Mouse (Mus musculus) splenic B cell, adult 2 months (primary cell): ENCODE data around the gene Neu1.
A peak's percentile ranks its signal among the peaks of the same experiment; 100 is the strongest.

Source experiments
- DNase-seq: peaks from one replicate; pipeline ENCODE4 v3.0.0-alpha.2; 2011; ENCODE audit warnings: low read depth, low spot score
- H3K27me3 ChIP-seq: 2 replicates; pipeline ENCODE4 v1.6.1; 2012; ENCODE audit warnings: mild to moderate bottlenecking, low read length, moderate library complexity, mixed read lengths; ENCODE audit not compliant: control insufficient read depth, poor library complexity, insufficient read depth, severe bottlenecking
- H3K36me3 ChIP-seq: 2 replicates; pipeline ENCODE4 v1.6.1; 2012; ENCODE audit warnings: mild to moderate bottlenecking, low read length, moderate library complexity, mixed read lengths; ENCODE audit not compliant: control insufficient read depth, poor library complexity, insufficient read depth, severe bottlenecking

Neu1 gene

DNA sequence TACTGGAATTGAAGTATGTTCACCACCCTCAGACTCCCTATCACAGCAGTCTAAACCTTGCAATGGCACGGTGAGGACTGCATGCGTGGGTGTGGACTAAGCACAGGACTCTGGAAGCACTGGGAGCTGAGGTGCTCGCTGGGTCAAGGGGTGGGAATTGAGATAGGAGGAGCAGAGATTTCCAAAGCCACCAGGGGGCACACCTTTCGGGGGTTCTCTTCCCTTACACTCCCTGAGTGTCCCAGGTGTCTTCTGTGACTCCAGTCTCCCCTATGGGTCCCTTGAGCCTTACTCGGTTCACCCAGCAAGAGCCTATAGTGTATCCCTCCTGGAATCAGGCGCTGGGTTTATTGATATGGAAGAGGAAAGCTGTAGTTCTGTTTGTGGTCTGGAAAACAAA lies 8.1 kb upstream of the Neu1 start:
- no peaks in the 10 kb centered on the region for H3K27me3 ChIP-seq
- DNase-seq = no peak
- H3K36me3 ChIP-seq = no peaks in the 10 kb centered on the region

DNA sequence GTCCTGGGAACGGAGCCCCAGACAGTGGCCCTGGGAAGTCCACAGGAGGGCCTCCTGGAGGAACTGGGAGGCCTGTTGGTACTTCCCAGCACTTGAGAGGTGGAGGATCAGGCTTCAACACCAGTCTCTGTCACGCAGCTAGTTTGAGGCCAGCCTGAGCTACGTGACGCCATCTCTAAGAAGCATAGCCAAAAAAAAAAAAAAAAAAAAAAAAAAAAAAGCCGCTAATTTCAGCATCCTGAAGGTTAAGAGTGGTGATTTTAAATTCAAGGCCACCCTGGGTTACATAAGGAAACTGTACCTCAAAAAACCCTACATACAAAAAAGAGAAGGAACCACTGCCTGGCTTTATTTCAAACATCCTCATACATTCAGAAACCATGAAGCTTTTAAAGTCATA lies 6.8 kb upstream of the Neu1 start:
- H3K36me3 ChIP-seq = no peaks in the 10 kb centered on the region
- DNase-seq = no peak
- H3K27me3 ChIP-seq = no peaks in the 10 kb centered on the region

DNA sequence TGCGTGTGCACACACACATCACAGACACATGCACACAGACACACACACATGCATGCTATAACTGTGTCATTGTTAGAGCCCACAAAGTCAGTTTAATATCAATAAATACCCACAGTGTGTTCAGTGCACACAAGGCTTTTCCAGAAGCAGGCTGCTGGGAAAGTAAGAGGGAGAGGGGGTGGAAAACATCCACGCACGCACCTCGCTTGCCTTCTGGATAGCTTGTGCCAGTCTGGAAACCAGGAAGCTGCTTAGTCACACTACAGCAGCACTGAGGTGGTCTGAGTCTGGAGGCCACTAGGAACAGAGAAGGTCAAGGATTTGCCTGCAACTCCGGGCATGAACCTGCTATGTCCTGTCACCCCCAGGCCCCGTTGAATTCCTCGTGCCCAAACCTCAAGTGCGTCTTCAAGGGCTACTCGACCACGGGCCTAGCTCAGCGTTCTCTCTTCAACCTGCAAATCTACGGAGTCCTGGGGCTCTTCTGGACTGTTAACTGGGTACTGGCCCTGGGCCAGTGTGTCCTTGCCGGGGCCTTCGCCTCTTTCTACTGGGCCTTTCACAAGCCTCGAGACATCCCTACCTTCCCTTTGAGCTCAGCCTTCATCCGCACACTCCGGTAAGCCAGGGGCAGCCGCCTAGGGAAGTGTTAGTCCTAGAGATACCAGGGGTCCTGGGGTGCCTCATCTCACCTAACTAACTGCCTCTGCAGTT lies 3.6 kb upstream of the Neu1 start:
- DNase-seq = no peak
- H3K27me3 ChIP-seq = no peaks in the 10 kb centered on the region
- H3K36me3 ChIP-seq = no peaks in the 10 kb centered on the region

DNA sequence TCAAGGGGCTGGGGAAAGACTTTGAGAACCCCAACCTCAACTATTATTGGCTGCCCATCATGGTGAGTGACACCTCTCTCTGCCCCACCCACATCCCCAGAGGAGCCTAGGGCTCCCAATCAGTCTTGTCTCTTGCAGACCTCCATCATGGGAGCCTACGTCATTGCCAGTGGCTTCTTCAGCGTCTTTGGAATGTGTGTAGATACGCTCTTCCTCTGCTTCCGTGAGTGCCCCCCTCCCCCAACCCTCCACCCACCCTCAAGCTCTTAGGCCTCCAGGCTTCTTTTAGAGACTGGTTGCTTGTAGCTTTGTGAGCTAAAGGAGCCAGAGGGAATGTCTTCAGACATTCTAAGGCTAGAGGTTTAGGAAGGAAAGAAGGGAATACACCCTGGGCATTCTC lies 2.2 kb upstream of the Neu1 start:
- 0 out of 2 replicates have a peak, but pooled peaks cover 2% of the 10 kb centered on the region for H3K36me3 ChIP-seq
- DNase-seq = no peak
- no peaks in the 10 kb centered on the region for H3K27me3 ChIP-seq

DNA sequence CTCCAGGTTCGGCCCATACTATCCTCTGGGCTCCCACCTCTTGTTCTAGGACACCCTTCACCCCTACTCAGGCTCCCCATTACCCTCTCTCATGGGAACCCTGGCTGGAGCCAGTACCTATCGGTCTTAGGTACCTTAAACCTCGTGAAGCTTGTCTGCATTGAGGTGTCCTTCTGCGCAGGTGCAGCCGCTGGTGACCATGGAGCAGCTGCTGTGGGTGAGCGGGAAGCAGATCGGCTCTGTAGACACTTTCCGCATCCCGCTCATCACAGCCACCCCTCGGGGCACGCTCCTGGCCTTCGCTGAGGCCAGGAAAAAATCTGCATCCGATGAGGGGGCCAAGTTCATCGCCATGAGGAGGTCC lies 664 bp downstream of the Neu1 start:
- peak; percentile 57 for DNase-seq
- Histone ChIP-seq H3K27me3 (no peaks in the 10 kb centered on the region), H3K36me3 (peaks cover 13% of the 10 kb centered on the region)

DNA sequence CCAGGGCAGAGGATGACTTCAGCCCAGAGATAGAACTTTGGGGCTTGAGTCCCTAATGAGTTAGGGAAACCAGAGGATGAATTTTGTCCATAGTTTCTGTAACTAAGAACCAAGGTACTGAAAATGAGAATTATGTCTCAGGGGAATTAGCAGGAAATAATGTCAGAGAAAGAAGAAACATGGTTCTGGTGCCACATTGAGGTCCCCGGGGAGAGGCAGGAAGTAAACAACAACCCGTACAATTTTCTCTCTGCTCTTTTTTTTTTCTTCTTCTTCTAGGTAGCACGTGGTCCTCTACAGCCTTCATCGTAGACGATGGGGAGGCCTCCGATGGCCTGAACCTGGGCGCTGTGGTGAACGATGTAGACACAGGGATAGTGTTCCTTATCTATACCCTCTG lies 1.2 kb downstream of the Neu1 start:
- no peaks in the 10 kb centered on the region for H3K27me3 ChIP-seq
- peaks cover 13% of the 10 kb centered on the region for H3K36me3 ChIP-seq
- peak; percentile 86 for DNase-seq

DNA sequence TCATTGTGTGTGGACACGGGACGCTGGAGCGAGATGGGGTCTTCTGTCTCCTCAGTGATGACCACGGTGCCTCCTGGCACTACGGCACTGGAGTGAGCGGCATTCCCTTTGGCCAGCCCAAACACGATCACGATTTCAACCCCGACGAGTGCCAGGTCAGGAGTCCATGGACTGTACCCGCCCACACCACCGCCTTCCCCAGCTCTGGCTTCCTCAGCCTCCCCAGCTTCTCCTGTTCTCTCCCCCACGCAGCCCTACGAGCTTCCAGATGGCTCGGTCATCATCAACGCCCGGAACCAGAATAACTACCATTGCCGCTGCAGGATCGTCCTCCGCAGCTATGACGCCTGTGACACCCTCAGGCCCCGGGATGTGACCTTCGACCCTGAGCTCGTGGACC lies 3.0 kb downstream of the Neu1 start:
- no peaks in the 10 kb centered on the region for H3K27me3 ChIP-seq
- H3K36me3 ChIP-seq = peaks cover 13% of the 10 kb centered on the region
- DNase-seq = no peak

DNA sequence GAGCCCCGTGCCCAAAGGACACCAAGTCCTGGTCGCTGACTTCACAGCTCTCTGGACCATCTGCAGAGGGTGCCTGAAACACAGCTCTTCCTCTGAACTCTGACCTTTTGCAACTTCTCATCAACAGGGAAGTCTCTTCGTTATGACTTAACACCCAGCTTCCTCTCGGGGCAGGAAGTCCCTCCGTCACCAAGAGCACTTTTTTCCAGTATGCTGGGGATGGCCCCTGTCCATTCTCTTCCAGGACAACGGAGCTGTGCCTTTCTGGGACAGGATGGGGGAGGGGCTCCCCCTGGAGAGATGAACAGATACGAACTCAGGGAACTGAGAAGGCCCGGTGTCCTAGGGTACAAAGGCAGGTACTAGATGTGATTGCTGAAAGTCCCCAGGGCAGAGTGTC lies 3.8 kb downstream of the Neu1 start:
- DNase-seq = no peak

DNA sequence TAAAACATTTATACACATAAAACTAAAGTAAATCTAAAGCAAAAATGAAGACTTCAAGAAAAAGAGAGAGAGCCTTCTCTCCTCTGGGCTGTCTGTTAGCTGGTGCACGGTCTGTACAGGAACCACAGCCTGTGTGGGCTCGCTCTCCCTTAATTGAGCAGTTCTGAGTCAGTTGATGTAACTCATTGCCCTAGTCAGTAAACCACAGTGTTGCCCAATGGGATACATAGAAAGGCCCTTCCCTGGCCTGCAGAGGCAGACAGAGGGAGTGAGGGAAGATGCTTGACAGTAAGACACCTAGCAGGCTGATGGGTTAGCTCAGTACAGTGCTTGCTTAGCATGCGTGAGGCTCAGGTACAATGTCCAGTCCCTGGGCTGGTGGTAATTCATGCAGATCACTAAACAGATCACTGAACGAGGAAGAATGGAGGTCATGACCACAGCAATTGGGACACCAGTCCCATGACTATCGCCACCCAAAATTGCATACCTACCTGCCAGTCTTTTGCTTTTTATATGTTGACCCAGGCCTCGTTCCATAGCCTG lies 7.0 kb downstream of the Neu1 start:
- Histone ChIP-seq H3K36me3 (peaks cover 13% of the 10 kb centered on the region), H3K27me3 (no peaks in the 10 kb centered on the region)
- DNase-seq = no peak

More for the DNA sequence above, 3.8 kb downstream of the Neu1 start:
- Histone ChIP-seq H3K36me3 (peaks cover 13% of the 10 kb centered on the region), H3K27me3 (no peaks in the 10 kb centered on the region)

DNA sequence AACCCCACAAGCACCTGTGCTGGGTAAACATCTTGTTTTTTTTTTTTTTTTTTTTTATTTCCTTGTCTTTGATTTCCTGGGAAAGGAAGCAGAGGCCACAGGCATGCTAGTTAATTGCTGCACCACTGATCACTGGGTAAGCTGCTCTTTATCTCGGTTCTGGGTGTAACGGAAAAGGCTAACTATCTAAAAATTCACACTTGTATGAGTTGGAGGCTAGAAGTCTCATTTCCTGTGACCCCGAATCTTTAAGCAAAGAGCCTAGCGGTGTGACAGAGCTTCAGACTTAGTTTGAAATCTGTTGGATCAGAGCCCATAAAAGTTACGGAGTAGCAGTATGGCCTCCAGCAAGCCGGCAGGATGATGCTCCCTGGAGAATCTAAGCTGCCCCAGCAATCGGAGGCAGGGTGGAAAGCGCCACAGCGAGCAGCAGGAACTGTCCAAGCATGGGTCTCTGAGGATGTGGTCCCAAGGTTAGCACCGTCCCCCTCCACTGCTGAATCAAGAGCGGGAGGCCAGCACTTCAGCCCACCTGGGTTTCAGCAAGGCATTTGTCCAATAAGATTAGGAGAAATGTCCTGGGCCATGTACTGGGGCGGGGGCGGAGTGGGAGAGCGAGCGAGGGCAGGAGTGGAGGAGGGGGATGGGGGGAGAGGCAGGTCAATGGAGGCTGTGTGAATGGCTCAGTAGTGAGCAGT lies 10.4 kb downstream of the Neu1 start:
- H3K27me3 ChIP-seq = no peaks in the 10 kb centered on the region
- no peaks in the 10 kb centered on the region for H3K36me3 ChIP-seq
- DNase-seq = no peak

DNA sequence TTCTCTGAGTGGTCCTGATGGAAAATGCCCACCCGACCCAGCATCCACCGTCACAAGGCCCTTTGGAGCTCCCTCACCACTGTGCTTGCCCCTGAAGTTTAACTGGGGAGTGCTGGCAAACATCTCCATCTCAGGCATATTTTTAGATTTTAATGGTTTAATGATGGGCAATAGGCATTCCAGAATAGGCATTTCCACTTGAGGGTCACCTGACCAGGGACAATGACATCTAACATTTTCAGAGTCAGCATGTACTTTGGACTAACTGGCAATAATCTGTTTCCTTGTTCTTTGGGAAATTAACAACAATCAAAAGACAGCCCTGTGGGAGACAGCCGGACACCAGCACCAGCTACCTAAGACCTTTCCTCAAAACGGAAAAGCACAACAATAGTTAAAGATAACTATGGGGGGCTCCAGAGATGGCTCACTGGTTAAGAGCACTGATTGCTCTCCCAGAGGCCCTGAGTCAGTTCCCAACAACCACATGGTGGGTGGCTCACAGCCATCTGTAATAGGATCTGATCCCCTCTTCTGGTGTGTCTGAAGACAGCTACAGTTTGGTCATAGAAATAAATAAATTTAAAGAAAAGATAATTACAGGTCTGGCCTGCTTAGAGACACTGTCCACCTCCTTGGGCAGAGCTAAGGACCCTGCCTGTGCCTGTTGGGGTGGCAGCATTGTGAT lies 12.2 kb downstream of the Neu1 start:
- DNase-seq = no peak
- Histone ChIP-seq H3K36me3 (no peaks in the 10 kb centered on the region), H3K27me3 (no peaks in the 10 kb centered on the region)

DNA sequence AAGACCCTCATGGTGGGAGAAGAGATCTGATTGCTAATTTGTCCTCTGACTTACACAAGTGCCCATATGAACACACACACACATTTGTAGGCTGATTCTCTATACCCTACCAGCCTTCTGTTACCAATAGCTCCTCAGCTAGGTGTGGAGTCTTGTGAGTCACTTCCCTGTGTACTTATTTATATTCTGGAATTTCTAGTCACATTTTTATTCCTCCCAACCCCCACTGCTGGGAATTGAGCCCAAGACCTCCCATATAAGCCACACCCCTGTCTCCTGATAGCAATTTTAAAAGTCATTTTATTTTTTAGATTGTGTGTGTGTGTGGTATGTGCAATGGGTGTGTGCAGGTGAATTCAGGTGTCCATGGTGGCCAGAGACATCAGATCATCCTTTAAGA lies 13.3 kb downstream of the Neu1 start:
- no peak for DNase-seq
- H3K36me3 ChIP-seq = no peaks in the 10 kb centered on the region
- no peaks in the 10 kb centered on the region for H3K27me3 ChIP-seq

DNA sequence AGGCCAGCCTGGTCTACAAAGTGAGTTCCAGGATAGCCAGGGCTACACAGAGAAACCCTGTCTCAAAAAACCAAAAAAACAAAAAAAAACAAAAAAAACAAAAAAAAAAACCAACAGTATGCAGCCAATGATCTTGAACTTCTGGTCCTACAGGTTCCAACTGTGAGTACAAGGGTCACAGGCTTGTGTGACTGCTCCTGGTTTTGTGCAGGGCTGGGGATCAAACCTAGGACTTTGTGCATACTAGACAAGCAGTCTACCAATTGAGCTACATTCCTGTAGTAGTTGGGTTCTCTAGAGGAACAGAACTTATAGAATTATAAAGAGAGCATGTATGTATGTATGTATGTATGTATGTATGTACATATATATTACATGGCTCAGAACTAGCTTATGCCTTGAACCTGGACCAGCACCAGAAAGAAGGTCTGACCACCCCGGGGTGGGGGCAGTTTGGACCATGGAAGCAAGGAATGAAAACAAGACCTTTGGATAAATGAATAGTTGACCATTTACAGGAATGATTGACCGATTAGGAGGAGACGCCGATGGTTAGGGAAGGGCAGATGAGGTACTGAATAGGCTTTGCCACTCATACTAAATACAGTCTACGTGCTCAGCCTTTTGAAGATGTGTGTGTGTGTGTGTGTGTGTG lies 15.6 kb downstream of the Neu1 start:
- Histone ChIP-seq H3K27me3 (no peaks in the 10 kb centered on the region), H3K36me3 (0 out of 2 replicates have a peak, but pooled peaks cover 2% of the 10 kb centered on the region)
- no peak for DNase-seq

DNA sequence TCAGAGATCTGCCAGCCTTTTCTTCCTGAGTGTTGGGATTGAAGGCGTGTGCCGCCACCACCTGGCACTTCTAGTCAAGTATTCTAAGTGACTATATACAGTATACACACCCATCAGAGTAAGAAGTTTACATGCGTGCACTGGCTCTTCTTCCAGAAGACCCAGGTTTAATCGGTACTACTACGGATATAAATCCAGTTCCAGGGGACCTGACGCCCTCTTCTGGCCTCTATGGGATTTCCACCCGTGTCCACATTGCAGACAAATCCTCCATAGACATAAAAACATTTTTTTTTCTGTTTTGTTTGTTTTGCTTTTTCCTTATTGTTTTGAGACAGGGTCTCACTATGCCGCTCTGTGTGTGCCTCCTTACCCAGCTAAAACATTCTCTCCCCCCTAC lies 16.6 kb downstream of the Neu1 start:
- Histone ChIP-seq H3K27me3 (no peaks in the 10 kb centered on the region), H3K36me3 (0 out of 2 replicates have a peak, but pooled peaks cover 2% of the 10 kb centered on the region)
- peak; percentile 65 for DNase-seq
